14 mouse cellular contexts compared by ENCODE assay signal in the genomic region with DNA sequence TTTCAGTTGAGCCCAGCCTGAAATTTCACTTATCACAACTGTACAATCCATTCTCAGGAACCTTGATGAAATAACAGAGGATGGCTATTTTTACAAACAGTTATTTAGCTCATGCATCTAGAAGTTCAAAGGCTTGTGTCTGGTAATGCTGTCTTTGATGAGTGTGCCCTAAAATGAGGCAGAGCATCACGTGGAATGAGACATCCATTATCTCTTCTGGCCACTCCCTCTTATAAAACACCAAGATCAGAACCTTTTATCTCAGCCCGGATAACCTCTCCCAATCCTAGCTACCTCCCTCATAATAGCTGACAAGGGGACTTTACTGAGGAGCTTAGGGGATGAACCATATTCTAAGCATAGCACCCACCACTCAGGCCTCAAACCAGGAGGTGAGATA. TPM values are rescaled to one million over a fixed set of nuclear protein-coding genes. Genes with fewer than 3 reads are reported as not detected.
A peak's percentile ranks its signal among the peaks of the same experiment; 100 is the strongest.
DNase-seq lines count a peak whose midpoint lies in the region; ATAC-seq and TF ChIP-seq lines count a peak whose summit lies in the region.
"Had no signal": no experiment of that assay in that cellular context is flagged by ENCODE, and none has a peak within 500 bp of the region (broad histone marks: within the 10 kb centered on the region; RNA-seq: fewer than 3 reads in every experiment).

No protein-coding gene starts in this region.

- no peaks in the 10 kb centered on the region for H3K27me3 ChIP-seq in heart, adult 2 months (ENCODE audit: control insufficient read depth, insufficient read depth, low read length)
- peaks cover 42% of the 10 kb centered on the region for H3K27me3 ChIP-seq in midbrain, embryonic 10.5 days (ENCODE audit: low read depth, poor library complexity, severe bottlenecking)
- H3K27me3 ChIP-seq in midbrain, postnatal 0 days (ENCODE audit: insufficient read depth, low read length), result no peaks in the 10 kb centered on the region
- H3K27me3 ChIP-seq in liver, embryonic 13.5 days, result no peaks in the 10 kb centered on the region
- no peaks in the 10 kb centered on the region for H3K27me3 ChIP-seq in small intestine, adult 2 months (ENCODE audit: control insufficient read depth, insufficient read depth, low read length)

- no peak for TF ChIP-seq EP300 in heart, adult 2 months (IDR thresholded peaks at IDR 0.05; ENCODE audit: insufficient read depth, low read depth, low read length)

- WGBS in heart, adult 2 months, result 53% methylated on average over 2 of the region's 2 CpGs
- 76% methylated on average over 2 of the region's 2 CpGs for WGBS in midbrain, embryonic 10.5 days
- 61% methylated on average over 2 of the region's 2 CpGs for WGBS in midbrain, postnatal 0 days
- WGBS in liver, embryonic 13.5 days (ENCODE audit: insufficient replicate concordance), result 12% methylated on average over 2 of the region's 2 CpGs
- 29% methylated on average over 2 of the region's 2 CpGs for WGBS in small intestine, adult 2 months

- peak overlapping the region; percentile 84 for H3K27ac ChIP-seq in heart, adult 2 months
- 0 out of 2 replicates have a peak overlapping the region, but pooled peaks have one; percentile 57 for H3K27ac ChIP-seq in midbrain, embryonic 10.5 days (replicated peaks)
- no peak overlapping the region for H3K27ac ChIP-seq in midbrain, postnatal 0 days (ENCODE audit: low read depth, low read length)
- H3K27ac ChIP-seq in liver, embryonic 13.5 days, result peak overlapping the region; percentile 98
- H3K27ac ChIP-seq in small intestine, adult 2 months (ENCODE audit: insufficient read depth, low read depth, low read length), result peak overlapping the region; percentile 48

- ATAC-seq in midbrain, postnatal 0 days (ENCODE audit: low FRiP score), result no peak
- ATAC-seq in liver, embryonic 13.5 days (ENCODE audit: low read depth), result no peak

- H3K4me2 ChIP-seq in midbrain, postnatal 0 days (ENCODE audit: low read depth, low read length, poor library complexity, severe bottlenecking), result no peak overlapping the region
- H3K4me2 ChIP-seq in liver, embryonic 13.5 days, result peak overlapping the region; percentile 97

- peaks cover 19% of the 10 kb centered on the region for H3K4me1 ChIP-seq in heart, adult 2 months (ENCODE audit: control insufficient read depth, insufficient read depth, low read length)
- H3K4me1 ChIP-seq in midbrain, embryonic 10.5 days, result peaks cover 33% of the 10 kb centered on the region
- H3K4me1 ChIP-seq in midbrain, postnatal 0 days (ENCODE audit: insufficient read depth, low read length), result peaks cover 3% of the 10 kb centered on the region; the same call in 1 of the 2 replicates
- peaks cover 92% of the 10 kb centered on the region for H3K4me1 ChIP-seq in liver, embryonic 13.5 days (replicated peaks)
- peaks cover 33% of the 10 kb centered on the region for H3K4me1 ChIP-seq in small intestine, adult 2 months (ENCODE audit: control insufficient read depth, insufficient read depth, insufficient read length, low read length)

- no peak for DNase-seq in heart, adult 2 months
- DNase-seq in heart, postnatal 25 days (ENCODE audit: low spot score), result no peak
- no peak for DNase-seq in midbrain, embryonic 10.5 days (ENCODE audit: low spot score)
- DNase-seq in midbrain, postnatal 0 days (ENCODE audit: low spot score), result no peak
- DNase-seq in liver, embryonic 13.5 days, result peak; percentile 24
- no peak for DNase-seq in left cerebral cortex, postnatal 10 days (ENCODE audit: extremely low spot score in 1 of 2, low spot score in 2 of 2)
- DNase-seq in layer of hippocampus, adult 9-11 months, result no peak
- DNase-seq: adrenal gland, postnatal 14 days; cerebellum, postnatal 36 days; gastrocnemius, postnatal 36 days had no signal

- no peak overlapping the region; the same call in 1 of the 2 replicates for H3K4me3 ChIP-seq in heart, adult 2 months
- no peak overlapping the region for H3K4me3 ChIP-seq in midbrain, embryonic 10.5 days
- H3K4me3 ChIP-seq in midbrain, postnatal 0 days (ENCODE audit: low read depth, low read length), result no peak overlapping the region
- H3K4me3 ChIP-seq in liver, embryonic 13.5 days (replicated peaks), result peak overlapping the region; percentile 85
- H3K4me3 ChIP-seq in small intestine, adult 2 months (ENCODE audit: low read depth, low read length), result no peak overlapping the region
- H3K4me3 ChIP-seq: megakaryocyte, embryonic 14.5 days had no signal

- H3K36me3 ChIP-seq in heart, adult 2 months (ENCODE audit: control insufficient read depth, insufficient read depth, low read length), result peaks cover 30% of the 10 kb centered on the region; the same call in 1 of the 2 replicates
- H3K36me3 ChIP-seq in midbrain, embryonic 10.5 days, result no peaks in the 10 kb centered on the region
- no peaks in the 10 kb centered on the region for H3K36me3 ChIP-seq in midbrain, postnatal 0 days (ENCODE audit: insufficient read depth, low read length)
- peaks cover 22% of the 10 kb centered on the region for H3K36me3 ChIP-seq in liver, embryonic 13.5 days
- 0 out of 2 replicates have a peak, but pooled peaks cover 2% of the 10 kb centered on the region for H3K36me3 ChIP-seq in small intestine, adult 2 months (ENCODE audit: control insufficient read depth, insufficient read depth, low read length)

- H3K9me3 ChIP-seq in midbrain, embryonic 10.5 days (replicated peaks), result no peaks in the 10 kb centered on the region
- no peaks in the 10 kb centered on the region for H3K9me3 ChIP-seq in midbrain, postnatal 0 days (ENCODE audit: low read length)
- H3K9me3 ChIP-seq in liver, embryonic 13.5 days (replicated peaks), result no peaks in the 10 kb centered on the region
- H3K9me3 ChIP-seq: megakaryocyte, embryonic 14.5 days had no signal

- no peak overlapping the region for H3K9ac ChIP-seq in heart, adult 2 months (ENCODE audit: low read depth, low read length)
- H3K9ac ChIP-seq in midbrain, postnatal 0 days (replicated peaks; ENCODE audit: low read length, poor library complexity, severe bottlenecking), result no peak overlapping the region
- H3K9ac ChIP-seq in liver, embryonic 13.5 days, result peak overlapping the region; percentile 68

- TF ChIP-seq CTCF in heart, adult 2 months (IDR thresholded peaks at IDR 0.05), result no peak
- TF ChIP-seq CTCF in midbrain, postnatal 0 days (IDR thresholded peaks at IDR 0.05), result no peak
- TF ChIP-seq CTCF in small intestine, adult 2 months (IDR thresholded peaks at IDR 0.05; ENCODE audit: extremely low read depth, insufficient read length, insufficient replicate concordance, low read depth, low read length), result no peak

- TF ChIP-seq POLR2A in heart, adult 2 months (IDR thresholded peaks at IDR 0.05; ENCODE audit: insufficient read depth, low read depth, low read length), result no peak
- TF ChIP-seq POLR2A in small intestine, adult 2 months (IDR thresholded peaks at IDR 0.05; ENCODE audit: low read depth, low read length), result no peak

- intact Hi-C loops in heart, adult 2 months (cut with DNase I), result no loop called here
- intact Hi-C loops in heart, postnatal 25 days (cut with DNase I), result loop anchor here (5.0 kb wide), 1 partner anchor 122 kb away; a partner anchor contains a TSS
- intact Hi-C loops in left cerebral cortex, postnatal 10 days (cut with DNase I), result no loop called here

- H3K79me2 ChIP-seq in heart, adult 2 months (replicated peaks; ENCODE audit: control insufficient read depth, insufficient read depth, low read length), result no peaks in the 10 kb centered on the region; the same call in 1 of the 2 replicates

RNA-seq across cellular contexts. Expression of a gene that starts 3.3 kb away (rescaled TPM):
- total RNA-seq in heart, adult 2 months (2021), result 100 to 1,000 TPM; 256 to 332 TPM
- polyA plus RNA-seq in heart, adult 2 months (2012; rRNA removed), result 301 and 494 TPM in 2 replicates
- 100 to 1,000 TPM; 217 to 247 TPM for total RNA-seq in heart, postnatal 25 days (2021)
- 9.2 and 20.5 TPM in 2 replicates for polyA plus RNA-seq in midbrain, embryonic 10.5 days (2016; fragmentation: Nextera tagmentation; extraction: Ambion mirVana)
- 22.7 and 26.1 TPM in 2 replicates for total RNA-seq in midbrain, postnatal 0 days (2014; rRNA removed)
- 14.5 and 16.4 TPM in 2 replicates for polyA plus RNA-seq in midbrain, postnatal 0 days (2015; fragmentation: Nextera tagmentation; extraction: Ambion mirVana)
- 28.7 and 44.7 TPM in 2 replicates for polyA plus RNA-seq in liver, embryonic 13.5 days (2015; fragmentation: Nextera tagmentation; extraction: Ambion mirVana)
- polyA plus RNA-seq in small intestine, adult 2 months (2012; rRNA removed), result 133 and 151 TPM in 2 replicates
- total RNA-seq in left cerebral cortex, postnatal 10 days (2021), result 10 to 100 TPM; 16.4 to 17.4 TPM

RNA-seq across cellular contexts. Expression of a gene that starts 24.2 kb away (rescaled TPM):
- total RNA-seq in heart, adult 2 months (2021), result under 1 TPM; 0.10 to 0.14 TPM
- not detected in 2 replicates for polyA plus RNA-seq in heart, adult 2 months (2012; rRNA removed)
- total RNA-seq in heart, postnatal 25 days (2021), result under 1 TPM in 1 of 2 experiments, not detected in 1; 0.10 TPM
- polyA plus RNA-seq in midbrain, embryonic 10.5 days (2016; fragmentation: Nextera tagmentation; extraction: Ambion mirVana), result 0.19 and 0.56 TPM in 2 replicates
- 0.14 TPM in 1 of 2 replicates, not detected in the other for total RNA-seq in midbrain, postnatal 0 days (2014; rRNA removed)
- 0.07 and 0.11 TPM in 2 replicates for polyA plus RNA-seq in midbrain, postnatal 0 days (2015; fragmentation: Nextera tagmentation; extraction: Ambion mirVana)
- polyA plus RNA-seq in liver, embryonic 13.5 days (2015; fragmentation: Nextera tagmentation; extraction: Ambion mirVana), result not detected in 2 replicates
- not detected in 2 replicates for polyA plus RNA-seq in small intestine, adult 2 months (2012; rRNA removed)
- not detected for total RNA-seq in left cerebral cortex, postnatal 10 days (2021)
- total RNA-seq: adrenal gland, postnatal 14 days; gastrocnemius, postnatal 36 days; liver, adult 2 months had no signal
- polyA plus RNA-seq: liver, adult 2 months; urinary bladder, adult 2 months had no signal

RNA-seq across cellular contexts. Expression of a gene that starts 56.6 kb away (rescaled TPM):
- total RNA-seq in heart, adult 2 months (2021), result 10 to 100 TPM; 52.6 to 56.9 TPM
- 37.5 and 59.4 TPM in 2 replicates for polyA plus RNA-seq in heart, adult 2 months (2012; rRNA removed)
- total RNA-seq in heart, postnatal 25 days (2021), result 10 to 100 TPM; 52.0 to 55.7 TPM
- 35.6 and 38.6 TPM in 2 replicates for polyA plus RNA-seq in midbrain, embryonic 10.5 days (2016; fragmentation: Nextera tagmentation; extraction: Ambion mirVana)
- total RNA-seq in midbrain, postnatal 0 days (2014; rRNA removed), result 33.1 and 34.6 TPM in 2 replicates
- polyA plus RNA-seq in midbrain, postnatal 0 days (2015; fragmentation: Nextera tagmentation; extraction: Ambion mirVana), result 50.3 and 52.2 TPM in 2 replicates
- polyA plus RNA-seq in liver, embryonic 13.5 days (2015; fragmentation: Nextera tagmentation; extraction: Ambion mirVana), result 26.2 and 28.7 TPM in 2 replicates
- 28.5 and 37.7 TPM in 2 replicates for polyA plus RNA-seq in small intestine, adult 2 months (2012; rRNA removed)
- 10 to 100 TPM; 51.8 to 53.3 TPM for total RNA-seq in left cerebral cortex, postnatal 10 days (2021)
